8 mouse cellular contexts compared by ENCODE assay signal in genomic region chr11:75193256-75194071, GRCm38 (mm10). TPM values are rescaled to one million over a fixed set of nuclear protein-coding genes. Genes with fewer than 3 reads are reported as not detected.
DNase-seq lines count a peak whose midpoint lies in the region; ATAC-seq lines count a peak whose summit lies in the region.

Rtn4rl1 (plus strand) TSS chr11:75193783.

- H3K27me3 ChIP-seq in forebrain, embryonic 13.5 days, result peaks cover 73% of the 10 kb centered on the region
- H3K27me3 ChIP-seq in lung, embryonic 15.5 days, result peaks cover 68% of the 10 kb centered on the region

- peak within 1 kb of the TSS; percentile 59 for H3K9ac ChIP-seq in forebrain, embryonic 13.5 days
- H3K9ac ChIP-seq in lung, embryonic 15.5 days, result peak within 1 kb of the TSS; percentile 48

- 0 out of 2 replicates have a peak, but pooled peaks have one; percentile 0 for ATAC-seq in forebrain, embryonic 13.5 days
- ATAC-seq in lung, embryonic 15.5 days (ENCODE audit: borderline replicate concordance, extremely low read depth, low FRiP score, low TSS enrichment), result peak; percentile 21

- peak within 1 kb of the TSS; percentile 48 for H3K4me3 ChIP-seq in forebrain, embryonic 13.5 days
- peak within 1 kb of the TSS; percentile 53 for H3K4me3 ChIP-seq in lung, embryonic 15.5 days

- peaks cover 48% of the 10 kb centered on the region for H3K4me1 ChIP-seq in forebrain, embryonic 13.5 days
- peaks cover 48% of the 10 kb centered on the region for H3K4me1 ChIP-seq in lung, embryonic 15.5 days

- H3K4me2 ChIP-seq in forebrain, embryonic 13.5 days, result peak within 1 kb of the TSS; percentile 72
- peak within 1 kb of the TSS; percentile 91 for H3K4me2 ChIP-seq in lung, embryonic 15.5 days

- H3K36me3 ChIP-seq in forebrain, embryonic 13.5 days (ENCODE audit: poor library complexity, severe bottlenecking), result no peaks in the 10 kb centered on the region
- no peaks in the 10 kb centered on the region for H3K36me3 ChIP-seq in lung, embryonic 15.5 days

- no peaks in the 10 kb centered on the region for H3K9me3 ChIP-seq in forebrain, embryonic 13.5 days (replicated peaks)
- no peaks in the 10 kb centered on the region for H3K9me3 ChIP-seq in lung, embryonic 15.5 days

- WGBS in forebrain, embryonic 13.5 days, result 1% methylated on average over 75 of the region's 84 CpGs
- WGBS in lung, embryonic 15.5 days, result 0% methylated on average over 79 of the region's 84 CpGs

- H3K27ac ChIP-seq in forebrain, embryonic 13.5 days, result no peak within 1 kb of the TSS
- H3K27ac ChIP-seq in lung, embryonic 15.5 days, result no peak within 1 kb of the TSS

- peak; percentile 90 for DNase-seq in CD4-positive, CD25-positive, alpha-beta regulatory T cell, adult 2 months (ENCODE audit: low read depth, low spot score)
- peak; percentile 89 for DNase-seq in adrenal gland, postnatal 10 days
- DNase-seq in heart, postnatal 4 days, result peak; percentile 76
- DNase-seq in layer of hippocampus, adult 8-10 months (ENCODE audit: low spot score in 2 of 2), result peak in 1 of 2 experiments; percentile 70
- peak; percentile 24 for DNase-seq in ovary, postnatal 14 days (ENCODE audit: low spot score)
- peak; percentile 46 for DNase-seq in urinary bladder, postnatal 10 days (ENCODE audit: low spot score)

RNA-seq across cellular contexts. Expression of gene Rtn4rl1, which starts in this region (rescaled TPM):
- 10 to 100 TPM; 25.2 to 27.8 TPM for total RNA-seq in adrenal gland, postnatal 10 days (2021)
- polyA plus RNA-seq in forebrain, embryonic 13.5 days (2015; fragmentation: Nextera tagmentation; extraction: Ambion mirVana), result 2.2 and 2.6 TPM in 2 replicates
- 10 to 100 TPM; 20.3 to 23.2 TPM for total RNA-seq in heart, postnatal 4 days (2021)
- total RNA-seq in layer of hippocampus, adult 8-10 months (2022), result 100 to 1,000 TPM in 2 of 4 experiments, 10 to 100 TPM in 2; 80.7 to 110 (median 97.3) TPM
- 1.8 and 3.3 TPM in 2 replicates for polyA plus RNA-seq in lung, embryonic 15.5 days (2015; fragmentation: Nextera tagmentation; extraction: Ambion mirVana)
